Mouse (Mus musculus): Measurements from ENCODE around the gene Sox5. TPM values are rescaled to one million over a fixed set of nuclear protein-coding genes. Genes with fewer than 3 reads are reported as not detected.

Sox5 gene
- polyA plus RNA-seq (2012; rRNA removed): 0.67 and 0.85 TPM in 2 replicates

GRCm38 (mm10) chr6:144781431-144782030, at the start of gene Sox5:
Gene Sox5 (minus strand): TSS chr6:144781977.
- Histone ChIP-seq H3K4me3 (ENCODE audit: low read depth, low read length) (peak within 1 kb of the TSS; percentile 75), H3K27me3 (ENCODE audit: control insufficient read depth, insufficient read depth, low read length) (peaks cover 17% of the 10 kb centered on the region), H3K4me1 (ENCODE audit: control insufficient read depth, insufficient read depth, insufficient read length, low read length) (no peaks in the 10 kb centered on the region; the same call in 1 of the 2 replicates), H3K27ac (ENCODE audit: insufficient read depth, low read depth, low read length) (peak within 1 kb of the TSS; percentile 62), H3K36me3 (ENCODE audit: control insufficient read depth, insufficient read depth, low read length) (no peaks in the 10 kb centered on the region)
- WGBS: 2% methylated on average over 46 of the region's 47 CpGs
- no peak for TF ChIP-seq CTCF (IDR thresholded peaks at IDR 0.05; ENCODE audit: extremely low read depth, insufficient read length, insufficient replicate concordance, low read depth, low read length)
- no peak for TF ChIP-seq POLR2A (IDR thresholded peaks at IDR 0.05; ENCODE audit: low read depth, low read length)

DNA sequence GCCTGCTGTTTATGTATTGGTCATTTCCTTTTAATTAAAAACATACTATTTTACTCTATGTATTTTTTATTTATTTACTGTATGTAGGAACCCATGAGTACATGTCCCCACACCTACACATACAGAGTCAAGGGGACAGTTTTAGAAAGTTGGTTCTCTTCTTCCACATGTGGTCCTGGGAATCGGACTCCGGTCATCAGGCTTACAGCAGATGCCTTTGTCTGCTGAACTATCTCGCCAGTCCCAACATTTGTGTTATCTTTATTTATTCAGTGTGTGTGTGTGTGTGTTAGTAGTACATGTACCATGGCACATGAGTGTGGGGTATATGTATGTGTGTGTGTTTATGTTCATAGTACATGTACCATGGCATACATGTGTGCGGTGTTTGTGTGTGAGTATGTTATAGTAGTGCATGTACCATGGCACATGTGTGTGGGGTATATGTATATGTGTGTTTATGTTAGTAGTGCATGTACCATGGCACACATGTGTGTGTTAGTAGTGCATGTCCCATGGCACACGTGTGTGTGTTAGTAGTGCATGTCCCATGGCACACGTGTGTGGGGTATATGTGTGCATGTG, 43.3 kb upstream of the Sox5 start:
- H3K27ac ChIP-seq (ENCODE audit: insufficient read depth, low read depth, low read length): no peak overlapping the region
- peaks cover 2% of the 10 kb centered on the region; the same call in 1 of the 2 replicates for H3K4me1 ChIP-seq (ENCODE audit: control insufficient read depth, insufficient read depth, insufficient read length, low read length)
- no peaks in the 10 kb centered on the region for H3K27me3 ChIP-seq (ENCODE audit: control insufficient read depth, insufficient read depth, low read length)
- no peak overlapping the region for H3K4me3 ChIP-seq (ENCODE audit: low read depth, low read length)
- no peak for TF ChIP-seq POLR2A (IDR thresholded peaks at IDR 0.05; ENCODE audit: low read depth, low read length)
- no peak for TF ChIP-seq CTCF (IDR thresholded peaks at IDR 0.05; ENCODE audit: extremely low read depth, insufficient read length, insufficient replicate concordance, low read depth, low read length)
- H3K36me3 ChIP-seq (ENCODE audit: control insufficient read depth, insufficient read depth, low read length): no peaks in the 10 kb centered on the region
- 94% methylated on average over 6 of the region's 6 CpGs for WGBS

- no peak overlapping the region for H3K4me3 ChIP-seq (ENCODE audit: low read depth, low read length)
- H3K4me1 ChIP-seq (ENCODE audit: control insufficient read depth, insufficient read depth, insufficient read length, low read length): peaks cover 2% of the 10 kb centered on the region; the same call in 1 of the 2 replicates
- no peaks in the 10 kb centered on the region for H3K27me3 ChIP-seq (ENCODE audit: control insufficient read depth, insufficient read depth, low read length)
- H3K36me3 ChIP-seq (ENCODE audit: control insufficient read depth, insufficient read depth, low read length): no peaks in the 10 kb centered on the region
- H3K27ac ChIP-seq (ENCODE audit: insufficient read depth, low read depth, low read length): no peak overlapping the region
- TF ChIP-seq POLR2A (IDR thresholded peaks at IDR 0.05; ENCODE audit: low read depth, low read length) (no peak), CTCF (IDR thresholded peaks at IDR 0.05; ENCODE audit: extremely low read depth, insufficient read length, insufficient replicate concordance, low read depth, low read length) (no peak)
- WGBS: 92% methylated on average over 12 of the region's 12 CpGs
Measured at GRCm38 (mm10) chr6:144824153-144824552, 42.4 kb upstream of the Sox5 start.

- TF ChIP-seq CTCF (IDR thresholded peaks at IDR 0.05; ENCODE audit: extremely low read depth, insufficient read length, insufficient replicate concordance, low read depth, low read length): no peak
- TF ChIP-seq POLR2A (IDR thresholded peaks at IDR 0.05; ENCODE audit: low read depth, low read length): no peak
Measured at GRCm38 (mm10) chr6:144822594-144822993, 40.8 kb upstream of the Sox5 start.

DNA sequence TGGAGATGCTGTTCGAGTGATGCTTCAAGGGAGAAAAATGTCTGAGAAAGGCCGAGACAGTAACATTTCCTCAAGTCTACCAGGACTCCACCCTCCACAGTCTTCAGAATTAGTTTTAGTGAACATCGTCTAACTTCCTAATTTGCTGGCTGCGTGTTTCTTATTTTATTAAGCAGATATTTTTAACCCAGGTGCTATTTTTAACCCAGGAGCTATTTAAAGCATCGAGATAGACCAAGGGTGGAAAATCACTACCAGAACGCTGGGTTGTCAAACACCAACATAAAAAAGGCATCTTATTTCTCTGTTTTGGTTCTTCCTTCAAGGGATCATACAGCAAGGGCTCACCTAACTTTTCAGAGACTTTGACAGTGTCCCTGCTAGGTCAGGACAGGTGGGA, 39.2 kb upstream of the Sox5 start:
- Histone ChIP-seq H3K27me3 (ENCODE audit: control insufficient read depth, insufficient read depth, low read length) (no peaks in the 10 kb centered on the region), H3K4me1 (ENCODE audit: control insufficient read depth, insufficient read depth, insufficient read length, low read length) (peaks cover 2% of the 10 kb centered on the region; the same call in 1 of the 2 replicates), H3K36me3 (ENCODE audit: control insufficient read depth, insufficient read depth, low read length) (no peaks in the 10 kb centered on the region), H3K4me3 (ENCODE audit: low read depth, low read length) (no peak overlapping the region), H3K27ac (ENCODE audit: insufficient read depth, low read depth, low read length) (no peak overlapping the region)
- no peak for TF ChIP-seq CTCF (IDR thresholded peaks at IDR 0.05; ENCODE audit: extremely low read depth, insufficient read length, insufficient replicate concordance, low read depth, low read length)
- TF ChIP-seq POLR2A (IDR thresholded peaks at IDR 0.05; ENCODE audit: low read depth, low read length): no peak
- WGBS: 80% methylated on average over 6 of the region's 6 CpGs

More at GRCm38 (mm10) chr6:144822594-144822993, 40.8 kb upstream of the Sox5 start:
- Histone ChIP-seq H3K36me3 (ENCODE audit: control insufficient read depth, insufficient read depth, low read length) (no peaks in the 10 kb centered on the region), H3K27ac (ENCODE audit: insufficient read depth, low read depth, low read length) (no peak overlapping the region), H3K27me3 (ENCODE audit: control insufficient read depth, insufficient read depth, low read length) (no peaks in the 10 kb centered on the region), H3K4me3 (ENCODE audit: low read depth, low read length) (no peak overlapping the region; the same call in 1 of the 2 replicates), H3K4me1 (ENCODE audit: control insufficient read depth, insufficient read depth, insufficient read length, low read length) (peaks cover 2% of the 10 kb centered on the region; the same call in 1 of the 2 replicates)
- WGBS: 15% methylated on average over 14 of the region's 14 CpGs

- TF ChIP-seq CTCF (IDR thresholded peaks at IDR 0.05; ENCODE audit: extremely low read depth, insufficient read length, insufficient replicate concordance, low read depth, low read length) (no peak), POLR2A (IDR thresholded peaks at IDR 0.05; ENCODE audit: low read depth, low read length) (no peak)
- H3K27me3 ChIP-seq (ENCODE audit: control insufficient read depth, insufficient read depth, low read length): no peaks in the 10 kb centered on the region
- 86% methylated on average over 4 of the region's 4 CpGs for WGBS
- H3K4me3 ChIP-seq (ENCODE audit: low read depth, low read length): no peak overlapping the region
- H3K27ac ChIP-seq (ENCODE audit: insufficient read depth, low read depth, low read length): no peak overlapping the region
- peaks cover 2% of the 10 kb centered on the region; the same call in 1 of the 2 replicates for H3K4me1 ChIP-seq (ENCODE audit: control insufficient read depth, insufficient read depth, insufficient read length, low read length)
- H3K36me3 ChIP-seq (ENCODE audit: control insufficient read depth, insufficient read depth, low read length): no peaks in the 10 kb centered on the region
Measured at GRCm38 (mm10) chr6:144818016-144818415, 36.2 kb upstream of the Sox5 start.

DNA sequence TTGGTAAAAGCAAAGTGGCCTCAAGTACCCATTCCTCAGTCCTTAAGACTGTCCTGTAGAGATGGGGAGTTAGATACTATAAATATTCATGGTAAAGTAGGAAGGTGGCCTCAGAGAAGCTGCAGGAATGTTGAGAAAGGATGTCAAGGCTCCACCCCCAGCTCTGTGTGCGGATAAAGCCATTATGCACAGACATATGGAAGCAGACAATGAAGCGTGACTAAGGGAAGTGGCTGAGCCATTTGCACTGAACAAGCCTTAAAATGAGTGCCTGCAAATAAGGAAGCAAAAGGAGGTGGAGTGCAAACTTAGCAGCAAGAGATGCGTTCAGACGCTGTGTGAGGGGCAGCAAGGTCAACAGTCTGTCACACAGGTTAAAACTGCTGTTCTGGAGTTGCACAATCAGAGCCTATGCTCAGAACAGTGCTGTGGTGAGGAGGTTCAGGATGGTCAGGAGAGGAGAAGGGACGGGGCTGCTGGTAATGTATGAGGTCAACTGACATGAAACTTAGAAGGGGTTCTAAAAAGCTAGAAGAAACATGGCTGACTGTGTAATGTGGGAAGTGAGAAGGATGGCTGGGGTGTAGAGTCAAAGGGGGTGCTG, 35.7 kb upstream of the Sox5 start:
- Histone ChIP-seq H3K4me1 (ENCODE audit: control insufficient read depth, insufficient read depth, insufficient read length, low read length) (peaks cover 2% of the 10 kb centered on the region; the same call in 1 of the 2 replicates), H3K36me3 (ENCODE audit: control insufficient read depth, insufficient read depth, low read length) (no peaks in the 10 kb centered on the region), H3K27ac (ENCODE audit: insufficient read depth, low read depth, low read length) (no peak overlapping the region), H3K27me3 (ENCODE audit: control insufficient read depth, insufficient read depth, low read length) (no peaks in the 10 kb centered on the region), H3K4me3 (ENCODE audit: low read depth, low read length) (no peak overlapping the region)
- WGBS: 83% methylated on average over 5 of the region's 5 CpGs
- TF ChIP-seq POLR2A (IDR thresholded peaks at IDR 0.05; ENCODE audit: low read depth, low read length): no peak
- no peak for TF ChIP-seq CTCF (IDR thresholded peaks at IDR 0.05; ENCODE audit: extremely low read depth, insufficient read length, insufficient replicate concordance, low read depth, low read length)

All from small intestine, adult 2 months (tissue).